ENCODE assay signal across 20 mouse cellular contexts in the genomic region with DNA sequence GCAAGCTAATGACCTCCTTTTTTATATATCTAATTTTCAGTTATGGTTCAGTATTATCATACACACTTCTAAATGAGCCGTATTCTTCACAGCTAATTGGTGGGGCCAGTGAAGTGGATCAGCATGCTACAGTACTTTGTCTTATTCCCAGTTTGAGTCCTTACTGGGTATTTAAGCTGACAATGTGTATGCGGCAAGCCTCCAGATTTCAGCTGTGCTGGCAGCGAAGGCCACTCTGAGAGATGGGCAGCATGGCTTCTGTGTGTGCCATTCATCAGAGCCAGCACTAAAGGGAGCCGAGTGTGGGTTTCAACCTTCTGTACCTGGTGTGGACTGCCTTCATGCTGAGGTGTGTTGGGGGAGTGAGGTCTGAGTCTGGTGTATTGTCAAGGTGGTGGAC.
DNase-seq lines count a peak whose midpoint lies in the region; ATAC-seq and TF ChIP-seq lines count a peak whose summit lies in the region.
"Had no signal": no experiment of that assay in that cellular context is flagged by ENCODE, and none has a peak within 500 bp of the region (broad histone marks: within the 10 kb centered on the region; RNA-seq: fewer than 3 reads in every experiment).

No protein-coding gene starts in this region.

- no peak for TF ChIP-seq CTCF in brain, embryonic 14.5 days (IDR thresholded peaks at IDR 0.05; ENCODE audit: borderline replicate concordance, extremely low read depth, insufficient read depth, insufficient read length)

- no peak overlapping the region for H3K27ac ChIP-seq in forebrain, embryonic 15.5 days (replicated peaks)
- H3K27ac ChIP-seq in forebrain, embryonic 10.5 days = no peak overlapping the region
- no peak overlapping the region for H3K27ac ChIP-seq in midbrain, embryonic 15.5 days
- H3K27ac ChIP-seq in midbrain, embryonic 13.5 days = no peak overlapping the region; the same call in 1 of the 2 replicates
- H3K27ac ChIP-seq in hindbrain, embryonic 16.5 days (ENCODE audit: low read depth, low read length) = no peak overlapping the region
- H3K27ac ChIP-seq: embryonic facial prominence, embryonic 13.5 days; heart, embryonic 10.5 days; liver, embryonic 13.5 days; midbrain, embryonic 12.5 days had no signal

- no peaks in the 10 kb centered on the region for H3K9me3 ChIP-seq in forebrain, embryonic 15.5 days
- H3K9me3 ChIP-seq in forebrain, embryonic 10.5 days = no peaks in the 10 kb centered on the region
- no peaks in the 10 kb centered on the region for H3K9me3 ChIP-seq in midbrain, embryonic 15.5 days
- no peaks in the 10 kb centered on the region for H3K9me3 ChIP-seq in midbrain, embryonic 13.5 days
- H3K9me3 ChIP-seq in hindbrain, embryonic 16.5 days (ENCODE audit: control insufficient read depth, low read length) = no peaks in the 10 kb centered on the region
- H3K9me3 ChIP-seq: embryonic facial prominence, embryonic 13.5 days; heart, embryonic 10.5 days; liver, embryonic 13.5 days; midbrain, embryonic 12.5 days had no signal

- H3K4me1 ChIP-seq in forebrain, embryonic 15.5 days = peaks cover 7% of the 10 kb centered on the region; the same call in 1 of the 2 replicates
- peaks cover 6% of the 10 kb centered on the region; the same call in 1 of the 2 replicates for H3K4me1 ChIP-seq in forebrain, embryonic 10.5 days
- H3K4me1 ChIP-seq in midbrain, embryonic 15.5 days = no peaks in the 10 kb centered on the region
- no peaks in the 10 kb centered on the region; the same call in 1 of the 2 replicates for H3K4me1 ChIP-seq in midbrain, embryonic 13.5 days (replicated peaks)
- H3K4me1 ChIP-seq in hindbrain, embryonic 16.5 days (ENCODE audit: control insufficient read depth, insufficient read depth, low read depth, low read length) = no peaks in the 10 kb centered on the region
- H3K4me1 ChIP-seq: embryonic facial prominence, embryonic 13.5 days; heart, embryonic 10.5 days; liver, embryonic 13.5 days had no signal

- DNase-seq in forebrain, embryonic 10.5 days (ENCODE audit: extremely low spot score, low spot score) = no peak
- DNase-seq in brain, embryonic 14.5 days (ENCODE audit: low read depth) = peak; percentile 79
- no peak for DNase-seq in gastrocnemius, adult 18-20 months (ENCODE audit: low spot score)
- DNase-seq in heart, postnatal 36 days = no peak
- DNase-seq: adrenal gland, postnatal 10 days; cerebellum, adult 9-11 months; kidney, postnatal 36 days; liver, embryonic 13.5 days; lung, adult 2 months; lung, postnatal 14 days; thymus, postnatal 25 days had no signal

- intact Hi-C loops in heart, postnatal 36 days (cut with DNase I) = no loop called here

- no peak overlapping the region for H3K9ac ChIP-seq in forebrain, embryonic 15.5 days (replicated peaks)
- no peak overlapping the region for H3K9ac ChIP-seq in midbrain, embryonic 15.5 days
- H3K9ac ChIP-seq in midbrain, embryonic 13.5 days (replicated peaks) = no peak overlapping the region
- no peak overlapping the region for H3K9ac ChIP-seq in hindbrain, embryonic 16.5 days (ENCODE audit: low read depth, low read length)
- H3K9ac ChIP-seq: embryonic facial prominence, embryonic 13.5 days; liver, embryonic 13.5 days; midbrain, embryonic 12.5 days had no signal

- ATAC-seq in forebrain, embryonic 15.5 days (replicated peaks) = peak; percentile 60
- ATAC-seq in midbrain, embryonic 15.5 days (replicated peaks) = 0 out of 2 replicates have a peak, but pooled peaks have one; percentile 27
- ATAC-seq in midbrain, embryonic 13.5 days = no peak
- ATAC-seq in hindbrain, embryonic 16.5 days = peak; percentile 78
- ATAC-seq: intestine, postnatal 0 days had no signal

- 35% methylated on average over 4 of the region's 4 CpGs for WGBS in forebrain, embryonic 15.5 days
- WGBS in forebrain, embryonic 10.5 days = 80% methylated on average over 4 of the region's 4 CpGs
- 52% methylated on average over 4 of the region's 4 CpGs for WGBS in midbrain, embryonic 15.5 days
- WGBS in midbrain, embryonic 13.5 days = 57% methylated on average over 4 of the region's 4 CpGs
- 43% methylated on average over 4 of the region's 4 CpGs for WGBS in hindbrain, embryonic 16.5 days

- H3K36me3 ChIP-seq in forebrain, embryonic 15.5 days = no peaks in the 10 kb centered on the region
- no peaks in the 10 kb centered on the region for H3K36me3 ChIP-seq in forebrain, embryonic 10.5 days (replicated peaks)
- no peaks in the 10 kb centered on the region for H3K36me3 ChIP-seq in midbrain, embryonic 15.5 days (replicated peaks)
- H3K36me3 ChIP-seq in midbrain, embryonic 13.5 days = no peaks in the 10 kb centered on the region
- H3K36me3 ChIP-seq in hindbrain, embryonic 16.5 days (ENCODE audit: control insufficient read depth, insufficient read depth, low read length) = no peaks in the 10 kb centered on the region
- H3K36me3 ChIP-seq: embryonic facial prominence, embryonic 13.5 days; heart, embryonic 10.5 days; liver, embryonic 13.5 days; midbrain, embryonic 12.5 days had no signal

- H3K4me3 ChIP-seq in forebrain, embryonic 15.5 days = no peak overlapping the region
- H3K4me3 ChIP-seq in forebrain, embryonic 10.5 days = no peak overlapping the region
- H3K4me3 ChIP-seq in midbrain, embryonic 15.5 days = no peak overlapping the region
- no peak overlapping the region for H3K4me3 ChIP-seq in midbrain, embryonic 13.5 days (replicated peaks)
- no peak overlapping the region for H3K4me3 ChIP-seq in hindbrain, embryonic 16.5 days (ENCODE audit: low read length)
- H3K4me3 ChIP-seq: embryonic facial prominence, embryonic 13.5 days; erythroblast, embryonic 14.5 days; heart, embryonic 10.5 days; liver, embryonic 13.5 days; midbrain, embryonic 12.5 days had no signal

- no peaks in the 10 kb centered on the region for H3K27me3 ChIP-seq in forebrain, embryonic 15.5 days
- no peaks in the 10 kb centered on the region for H3K27me3 ChIP-seq in forebrain, embryonic 10.5 days (ENCODE audit: poor library complexity, severe bottlenecking)
- no peaks in the 10 kb centered on the region for H3K27me3 ChIP-seq in midbrain, embryonic 15.5 days (replicated peaks)
- H3K27me3 ChIP-seq in midbrain, embryonic 13.5 days = no peaks in the 10 kb centered on the region
- H3K27me3 ChIP-seq in hindbrain, embryonic 16.5 days (replicated peaks; ENCODE audit: control insufficient read depth, insufficient read depth, low read length) = no peaks in the 10 kb centered on the region
- H3K27me3 ChIP-seq: liver, embryonic 13.5 days; midbrain, embryonic 12.5 days had no signal

- no peak for TF ChIP-seq POLR2A in brain, embryonic 14.5 days (IDR thresholded peaks at IDR 0.05; ENCODE audit: borderline replicate concordance, extremely low read depth, insufficient read depth, insufficient read length, poor library complexity, severe bottlenecking)

- H3K4me2 ChIP-seq in forebrain, embryonic 15.5 days (replicated peaks) = no peak overlapping the region
- H3K4me2 ChIP-seq in midbrain, embryonic 15.5 days = no peak overlapping the region
- H3K4me2 ChIP-seq in midbrain, embryonic 13.5 days (replicated peaks) = no peak overlapping the region
- no peak overlapping the region for H3K4me2 ChIP-seq in hindbrain, embryonic 16.5 days (ENCODE audit: low read length)
- H3K4me2 ChIP-seq: embryonic facial prominence, embryonic 13.5 days; liver, embryonic 13.5 days; midbrain, embryonic 12.5 days had no signal
